Mouse (Mus musculus) brain, embryonic 14.5 days (tissue): ENCODE measurements around the gene Polg.

ENCODE experiments used
- CTCF ChIP-seq: fragments of 200-500 bp; IDR thresholded peaks from 2 replicates; pipeline ENCODE4 v1.5.1; 2012; ENCODE audit warnings: inconsistent platforms, mild to moderate bottlenecking, moderate library complexity, borderline replicate concordance; ENCODE audit not compliant: insufficient read depth, insufficient read length; ENCODE audit errors: extremely low read depth
- POLR2A ChIP-seq: fragments of 200-500 bp; IDR thresholded peaks from 2 replicates; pipeline ENCODE4 v1.6.1; 2012; ENCODE audit warnings: mild to moderate bottlenecking, inconsistent platforms, borderline replicate concordance; ENCODE audit not compliant: poor library complexity, insufficient read depth, insufficient read length, severe bottlenecking; ENCODE audit errors: extremely low read depth

DNA sequence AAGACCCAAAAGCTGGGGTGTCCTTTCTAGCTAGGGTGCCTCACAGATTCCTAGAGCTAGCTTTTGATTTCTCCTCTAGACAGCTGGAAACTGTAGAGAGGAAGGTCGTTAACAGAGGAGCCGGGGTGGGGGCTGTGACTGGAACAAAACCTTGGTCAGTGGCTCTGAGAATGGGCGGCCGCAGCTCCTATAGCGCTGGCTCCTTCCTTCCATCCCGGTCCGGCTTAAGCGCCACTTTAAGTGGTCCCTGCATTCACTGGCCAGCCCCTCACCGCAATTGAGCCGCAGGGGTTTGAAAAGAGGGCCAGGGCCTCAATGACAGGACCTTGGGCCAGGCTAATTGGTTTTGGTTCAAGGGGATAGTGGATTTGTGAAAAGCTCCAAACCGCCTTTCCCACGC is 43.5 kb upstream of the Polg start:
- no peak for TF ChIP-seq CTCF
- TF ChIP-seq POLR2A = no peak
